Mouse (Mus musculus): ENCODE measurements around the gene Olfr646.

Gene Olfr646

GRCm38 (mm10) chr7:104104757-104104972 lies at the start of gene Olfr646:
TSS of gene Olfr646 (plus strand) at chr7:104104873.
- DNase-seq (ENCODE audit: low read depth, low spot score): no peak

GRCm38 (mm10) chr7:104059215-104059614 lies 45.5 kb upstream of the Olfr646 start:
- no peak for DNase-seq (ENCODE audit: low read depth, low spot score)

- DNase-seq (ENCODE audit: low read depth, low spot score): no peak
These were observed 43.3 kb upstream of the Olfr646 start, which contains the start of gene 4930516K23Rik for GRCm38 (mm10) chr7:104061345-104061744. TSS of gene 4930516K23Rik (minus strand) at chr7:104061445.

- no peak for DNase-seq (ENCODE audit: low read depth, low spot score)
These were observed 32.9 kb upstream of the Olfr646 start, which contains the start of gene Olfr644 for GRCm38 (mm10) chr7:104071769-104072168. TSS of gene Olfr644 (minus strand) at chr7:104071869.

GRCm38 (mm10) chr7:104085365-104085764 lies 19.3 kb upstream of the Olfr646 start, which contains the start of gene Olfr645:
TSS of gene Olfr645 (minus strand) at chr7:104085465.
- DNase-seq (ENCODE audit: low read depth, low spot score): no peak

- no peak for DNase-seq (ENCODE audit: low read depth, low spot score)
These were observed 538 bp upstream of the Olfr646 start for GRCm38 (mm10) chr7:104103913-104104756.

GRCm38 (mm10) chr7:104129726-104130125 lies 25.1 kb downstream of the Olfr646 start, which contains the start of gene Ubqln5:
TSS of gene Ubqln5 (minus strand) at chr7:104129826.
- DNase-seq (ENCODE audit: low read depth, low spot score): no peak

GRCm38 (mm10) chr7:104137305-104137704 lies 32.6 kb downstream of the Olfr646 start, which contains the start of gene Olfr643:
TSS of gene Olfr643 (minus strand) at chr7:104137405.
- DNase-seq (ENCODE audit: low read depth, low spot score): no peak

GRCm38 (mm10) chr7:104143179-104143578 lies 38.5 kb downstream of the Olfr646 start, which contains the start of gene Ubqln3:
TSS of gene Ubqln3 (minus strand) at chr7:104143279.
- no peak for DNase-seq (ENCODE audit: low read depth, low spot score)

- DNase-seq (ENCODE audit: low read depth, low spot score): no peak
These were observed 45.8 kb downstream of the Olfr646 start, which contains the start of gene Ubqlnl for GRCm38 (mm10) chr7:104150456-104150855. TSS of gene Ubqlnl (minus strand) at chr7:104150556.
